Mouse (Mus musculus) ZHBTc4 (cell line): ENCODE data around the gene Rabep2.

Source experiments
- DNase-seq: peaks from one replicate; pipeline ENCODE4 v3.0.0-alpha.2; 2011; ENCODE audit warnings: low read depth, low spot score

Rabep2 gene

GRCm38 (mm10) chr7:126494120-126494519 is 65.6 kb downstream of the Rabep2 start:
- DNase-seq = no peak

DNA sequence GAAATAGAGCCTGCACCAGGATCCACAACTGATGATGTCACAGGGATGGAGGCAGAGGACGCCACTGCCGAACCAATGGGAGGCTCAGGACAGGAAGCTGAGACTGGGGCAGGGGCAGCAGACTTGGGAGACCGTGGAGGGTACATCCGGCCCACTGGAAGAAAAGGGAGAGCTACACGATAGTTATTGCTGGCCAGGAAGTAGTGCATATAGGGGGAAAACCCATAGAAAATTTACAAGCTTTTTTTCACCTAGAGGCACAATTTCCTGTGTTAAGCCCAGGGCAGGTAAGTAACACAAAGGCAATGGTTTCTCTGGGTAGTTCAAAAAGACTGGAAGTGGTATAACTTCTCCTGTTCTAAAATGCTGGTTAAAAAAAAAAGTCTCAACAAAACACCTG is 67.9 kb downstream of the Rabep2 start:
- DNase-seq = no peak

DNA sequence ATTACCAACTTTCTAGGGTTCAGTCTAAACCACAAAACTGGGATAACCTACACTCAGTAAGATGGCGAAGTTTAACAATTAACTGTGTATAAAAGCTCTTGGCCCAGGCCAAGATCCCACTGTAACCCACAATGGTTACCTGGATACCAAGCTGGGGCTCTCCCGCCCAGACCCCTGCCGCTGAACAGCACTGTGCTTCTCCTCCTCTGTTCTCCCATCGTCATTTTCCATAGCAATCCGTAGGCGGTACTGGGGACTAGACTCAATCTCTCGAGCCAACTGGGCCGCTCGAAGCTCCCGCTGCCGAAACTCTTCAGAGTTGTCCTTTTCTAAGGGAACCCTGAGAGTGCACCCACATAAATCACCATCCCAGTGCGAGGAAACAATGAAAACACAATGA is 69.4 kb downstream of the Rabep2 start:
- no peak for DNase-seq
